Mouse (Mus musculus): Measurements from ENCODE around the gene Vmn1r39. TPM values are rescaled to one million over a fixed set of nuclear protein-coding genes. Genes with fewer than 3 reads are reported as not detected.

The Vmn1r39 gene
- polyA plus RNA-seq (2017; shearing (Covaris generic)) = not detected

GRCm38 (mm10) chr6:66810509-66810908 lies at the start of gene Vmn1r39:
Gene Vmn1r39, minus strand, starts transcription at chr6:66810609.

GRCm38 (mm10) chr6:66782527-66782926 lies 27.9 kb downstream of the Vmn1r39 start, which contains the start of gene Vmn1r38:
Gene Vmn1r38, minus strand, starts transcription at chr6:66782627.

Other genes with a start within 250 kb of the Vmn1r39 start
- gene Vmn1r33, start 192.3 kb downstream of the Vmn1r39 start, polyA plus RNA-seq (2017; shearing (Covaris generic)) = not detected
- not detected for gene Vmn1r34, start 166.7 kb downstream of the Vmn1r39 start, polyA plus RNA-seq (2017; shearing (Covaris generic))
- not detected for gene Vmn1r35, start 124.7 kb downstream of the Vmn1r39 start, polyA plus RNA-seq (2017; shearing (Covaris generic))
- gene Vmn1r36, start 91.4 kb downstream of the Vmn1r39 start, polyA plus RNA-seq (2017; shearing (Covaris generic)) = not detected
- gene Vmn1r37, start 81.2 kb downstream of the Vmn1r39 start, polyA plus RNA-seq (2017; shearing (Covaris generic)) = not detected
- gene Vmn1r38, start 28.0 kb downstream of the Vmn1r39 start, polyA plus RNA-seq (2017; shearing (Covaris generic)) = 0.07 TPM
- gene Gng12, start 85.8 kb upstream of the Vmn1r39 start, polyA plus RNA-seq (2017; shearing (Covaris generic)) = 23.2 TPM
- gene Gadd45a, start 226.8 kb upstream of the Vmn1r39 start, polyA plus RNA-seq (2017; shearing (Covaris generic)) = 8.1 TPM